In genomic region chr2:68241640-68242039, GRCm38 (mm10) we compare ENCODE assay signal across 25 mouse cellular contexts.
DNase-seq lines count a peak whose midpoint lies in the region; ATAC-seq and TF ChIP-seq lines count a peak whose summit lies in the region.
"Had no signal": no experiment of that assay in that cellular context is flagged by ENCODE, and none has a peak within 500 bp of the region (broad histone marks: within the 10 kb centered on the region; RNA-seq: fewer than 3 reads in every experiment).

No protein-coding gene starts in this region.

- H3K4me1 ChIP-seq in lung, adult 2 months (ENCODE audit: control insufficient read depth, insufficient read depth, low read length): no peaks in the 10 kb centered on the region

- WGBS in lung, adult 2 months: 85% methylated on average over 1 of the region's 1 CpGs

- no peak for TF ChIP-seq POLR2A in lung, adult 2 months (IDR thresholded peaks at IDR 0.05; ENCODE audit: borderline replicate concordance, extremely low read depth, low read depth, low read length)

- no peak overlapping the region for H3K4me3 ChIP-seq in lung, adult 2 months (replicated peaks; ENCODE audit: extremely low read depth, low read depth, low read length)
- H3K4me3 ChIP-seq: embryonic facial prominence, embryonic 10.5 days; embryonic facial prominence, embryonic 13.5 days; erythroblast, embryonic 14.5 days; forebrain, embryonic 12.5 days; forebrain, embryonic 15.5 days; heart, embryonic 15.5 days had no signal

- intact Hi-C loops in gastrocnemius, postnatal 14 days (cut with DNase I; ENCODE audit: low total_unique reads): no loop called here

- ATAC-seq in granulocyte monocyte progenitor cell, adult 5-6 weeks (replicated peaks; ENCODE audit: poor library complexity, severe bottlenecking): peak; percentile 55
- ATAC-seq in hematopoietic stem cell, adult 5-6 weeks (replicated peaks in 1 of 2; ENCODE audit: insufficient read depth in 1 of 2, low FRiP score in 2 of 2, low TSS enrichment in 1 of 2, low read depth in 1 of 2, poor library complexity in 2 of 2, severe bottlenecking in 2 of 2): 0 out of 4 replicates have a peak, but pooled peaks have one; percentile 42 to 52
- ATAC-seq in neutrophil, adult 5-6 weeks (ENCODE audit: extremely low read depth, insufficient number of reproducible peaks, low FRiP score, poor library complexity, severe bottlenecking): 0 out of 2 replicates have a peak, but pooled peaks have one; percentile 22
- ATAC-seq: activated CD4-positive, CD25-positive, alpha-beta regulatory T cell, adult 4 months; forebrain, embryonic 15.5 days; hindbrain, postnatal 0 days had no signal

- DNase-seq in lung, postnatal 25 days (ENCODE audit: low spot score): peak; percentile 18
- DNase-seq in lung, adult 2 months: no peak
- DNase-seq in gastrocnemius, postnatal 14 days: no peak
- DNase-seq: adrenal gland, adult 8-10 months; adrenal gland, postnatal 25 days; cerebellum, adult 11-12 months; cerebellum, adult 8-10 months; cerebellum, postnatal 10 days; cerebellum, postnatal 36 days; embryo, embryonic 11 days; gastrocnemius, postnatal 36 days; heart, adult 11 months; heart, postnatal 10 days; heart, postnatal 36 days had no signal

- TF ChIP-seq CTCF in lung, adult 2 months (IDR thresholded peaks at IDR 0.05; ENCODE audit: insufficient read depth, low read length): no peak
